Mouse (Mus musculus) E14TG2a.4 (cell line): ENCODE results near the gene Ino80d.

Experiments used
- H3K27me3 ChIP-seq: 2 replicates; pipeline ENCODE4 v1.6.1; 2014; ENCODE audit warnings: low read length, control low read depth; ENCODE audit not compliant: insufficient read depth
- H3K36me3 ChIP-seq: 2 replicates; pipeline ENCODE4 v1.6.1; 2014; ENCODE audit warnings: low read length, control low read depth; ENCODE audit not compliant: insufficient read depth
- H3K4me1 ChIP-seq: replicated peaks from 2 replicates; pipeline ENCODE4 v1.6.1; 2014; ENCODE audit warnings: low read depth, low read length, control low read depth
- H3K4me3 ChIP-seq: replicated peaks from 2 replicates; pipeline ENCODE4 v1.5.1; 2014; ENCODE audit warnings: mild to moderate bottlenecking, low read length
- H3K9me3 ChIP-seq: 2 replicates; pipeline ENCODE4 v1.6.1; 2014; ENCODE audit warnings: low read length, control low read depth
- CTCF ChIP-seq: conservative IDR thresholded peaks from 2 replicates; pipeline ENCODE4 v1.5.1; 2014; ENCODE audit warnings: low read length
- NANOG ChIP-seq: IDR thresholded peaks from 2 replicates; pipeline ENCODE4 v1.6.1; 2014; ENCODE audit warnings: borderline replicate concordance, low read length, mixed read lengths
- POU5F1 ChIP-seq: IDR thresholded peaks from 2 replicates; pipeline ENCODE4 v1.6.1; 2014; ENCODE audit warnings: low read length, borderline replicate concordance

Gene Ino80d

DNA sequence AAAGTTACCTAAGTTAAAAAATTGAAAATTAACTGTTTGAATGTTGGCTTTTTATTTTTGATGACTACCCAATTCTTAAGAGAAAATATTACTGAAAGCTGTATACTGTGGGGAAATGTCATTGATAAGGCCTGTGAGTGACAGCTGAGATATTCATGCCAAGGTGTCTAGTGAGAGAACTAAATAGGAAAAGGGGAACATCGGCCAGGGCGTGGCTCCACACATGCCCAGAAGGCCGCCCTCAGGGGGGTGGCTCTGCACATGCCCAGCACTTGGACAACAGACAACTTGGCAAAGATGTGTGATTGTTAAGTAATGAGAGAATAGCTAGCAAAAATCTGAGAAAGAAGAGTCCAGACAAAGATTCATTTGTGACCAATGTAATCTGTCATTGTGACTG, 64.5 kb downstream of the Ino80d start:
- TF ChIP-seq CTCF (no peak), NANOG (no peak), POU5F1 (no peak)
- Histone ChIP-seq H3K4me1 (0 out of 2 replicates have a peak, but pooled peaks cover 9% of the 10 kb centered on the region), H3K9me3 (no peaks in the 10 kb centered on the region), H3K4me3 (no peak overlapping the region), H3K27me3 (no peaks in the 10 kb centered on the region), H3K36me3 (peaks cover 61% of the 10 kb centered on the region)

DNA sequence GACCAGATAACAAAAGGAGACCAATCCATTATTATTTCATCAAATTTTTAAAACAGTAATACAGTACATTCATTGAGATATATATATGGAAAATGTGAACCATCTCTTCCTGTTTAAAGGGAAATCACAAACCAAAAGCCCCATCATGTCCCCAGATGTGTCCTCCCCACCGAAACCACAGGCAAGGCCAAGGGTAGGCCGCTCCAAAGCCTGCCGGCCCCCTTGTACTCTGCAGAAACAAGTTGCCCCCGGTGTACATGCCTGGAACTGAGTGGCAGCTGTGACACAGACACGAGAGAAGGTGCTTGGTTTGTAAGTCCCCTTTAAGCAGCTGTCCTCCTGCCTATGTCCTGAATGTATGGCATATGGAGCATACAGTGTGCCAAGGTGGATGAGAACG, 66.5 kb downstream of the Ino80d start:
- Histone ChIP-seq H3K4me3 (no peak overlapping the region), H3K27me3 (no peaks in the 10 kb centered on the region), H3K9me3 (no peaks in the 10 kb centered on the region), H3K4me1 (0 out of 2 replicates have a peak, but pooled peaks cover 7% of the 10 kb centered on the region), H3K36me3 (peaks cover 46% of the 10 kb centered on the region)
- TF ChIP-seq NANOG (no peak), CTCF (no peak), POU5F1 (no peak)

DNA sequence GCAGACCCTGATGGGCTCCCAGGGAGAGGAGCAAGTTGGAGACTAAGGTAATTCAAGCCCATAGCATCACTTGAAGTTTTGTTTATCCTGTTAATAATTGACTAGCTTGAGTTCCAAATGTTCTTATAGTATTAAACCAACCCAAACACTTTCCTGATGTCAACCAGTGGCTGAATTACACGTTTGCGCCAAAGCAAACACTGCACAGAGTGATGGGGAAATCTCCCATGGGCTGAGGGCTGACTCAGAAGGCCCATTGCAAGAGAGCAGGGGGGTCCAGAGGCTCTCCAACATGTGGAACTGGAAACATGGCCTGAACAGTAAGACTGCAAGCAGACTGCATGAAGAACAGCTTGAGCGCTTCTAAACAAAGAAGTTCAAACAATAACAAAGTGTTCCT, 81.5 kb downstream of the Ino80d start:
- 0 out of 2 replicates have a peak, but pooled peaks cover 2% of the 10 kb centered on the region for H3K27me3 ChIP-seq
- H3K4me3 ChIP-seq: no peak overlapping the region
- no peaks in the 10 kb centered on the region for H3K4me1 ChIP-seq
- H3K9me3 ChIP-seq: no peaks in the 10 kb centered on the region
- H3K36me3 ChIP-seq: no peaks in the 10 kb centered on the region
- no peak for TF ChIP-seq CTCF
- no peak for TF ChIP-seq POU5F1
- TF ChIP-seq NANOG: no peak

DNA sequence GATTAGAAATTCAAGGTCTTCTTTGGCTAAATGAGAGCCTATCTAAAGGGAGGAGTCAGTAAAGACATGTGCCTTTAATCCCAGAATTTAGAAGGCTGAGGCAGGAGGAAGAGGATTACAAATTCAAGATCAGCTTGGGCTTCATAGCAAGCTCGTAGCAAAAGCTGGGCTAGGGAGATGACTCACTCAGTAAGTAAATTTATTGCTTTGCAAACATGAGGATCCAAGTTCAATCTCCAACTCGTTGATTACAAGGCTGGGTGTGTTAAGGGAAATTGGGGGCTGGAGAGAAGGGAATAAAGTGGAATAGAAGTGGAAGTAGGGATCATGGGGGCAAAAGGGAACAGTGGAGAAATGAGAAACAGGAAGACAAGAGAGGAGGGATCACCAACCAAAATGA, 94.6 kb downstream of the Ino80d start:
- Histone ChIP-seq H3K4me3 (no peak overlapping the region), H3K36me3 (no peaks in the 10 kb centered on the region), H3K9me3 (no peaks in the 10 kb centered on the region), H3K27me3 (0 out of 2 replicates have a peak, but pooled peaks cover 3% of the 10 kb centered on the region), H3K4me1 (no peaks in the 10 kb centered on the region)
- TF ChIP-seq CTCF (no peak), NANOG (no peak), POU5F1 (no peak)

DNA sequence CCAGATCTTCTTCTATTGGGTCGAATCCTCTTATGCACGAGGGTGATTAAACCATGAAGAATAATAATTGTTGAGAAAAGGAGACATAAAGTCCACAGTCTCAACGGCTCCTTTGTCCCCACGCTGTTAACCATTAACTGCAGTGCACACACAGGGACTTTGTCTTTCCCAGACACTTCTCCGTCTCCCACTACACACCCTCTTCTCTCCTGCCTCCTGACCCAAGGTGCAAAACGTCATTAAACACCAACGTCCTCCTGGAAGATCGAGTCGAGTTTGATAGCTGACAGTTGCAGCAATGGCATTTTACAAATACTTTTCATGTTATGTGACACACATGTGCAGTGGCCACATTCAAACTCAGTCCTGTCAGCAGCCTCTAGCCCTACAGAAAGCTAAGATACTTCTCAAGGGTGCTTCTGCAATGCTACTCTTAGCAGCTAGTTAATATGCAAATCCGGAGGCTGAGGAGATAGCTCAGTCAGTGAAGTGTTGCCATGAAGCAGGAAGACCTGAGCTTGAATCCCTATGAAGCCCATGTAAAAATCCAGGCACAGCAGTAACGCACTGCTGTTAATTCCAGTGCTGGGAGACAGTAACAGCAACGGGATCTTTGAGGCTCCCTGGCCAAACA, 109.3 kb downstream of the Ino80d start:
- Histone ChIP-seq H3K27me3 (no peaks in the 10 kb centered on the region), H3K9me3 (no peaks in the 10 kb centered on the region), H3K4me1 (no peaks in the 10 kb centered on the region), H3K4me3 (no peak overlapping the region), H3K36me3 (no peaks in the 10 kb centered on the region)
- no peak for TF ChIP-seq NANOG
- TF ChIP-seq CTCF: no peak
- no peak for TF ChIP-seq POU5F1

DNA sequence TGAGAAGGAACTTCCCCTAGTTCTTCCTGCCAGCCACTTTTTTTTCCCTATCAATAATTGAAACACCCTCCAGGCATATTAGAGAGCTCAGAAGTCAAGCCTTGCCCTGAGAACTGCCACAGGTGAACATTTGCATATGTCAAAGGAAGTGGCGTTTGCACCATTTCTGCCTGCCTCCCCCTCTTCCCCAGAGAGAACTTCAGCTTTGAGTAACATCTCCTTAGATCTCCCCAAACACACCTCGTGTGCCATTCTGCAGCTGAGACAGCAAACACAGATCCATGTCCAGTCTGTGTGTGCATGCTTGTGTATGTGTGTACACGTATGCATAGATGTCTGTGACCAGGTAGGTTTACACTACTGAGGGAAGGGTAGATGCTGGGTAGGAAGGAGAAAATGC, 112.6 kb downstream of the Ino80d start:
- no peak overlapping the region for H3K4me3 ChIP-seq
- no peaks in the 10 kb centered on the region for H3K27me3 ChIP-seq
- no peaks in the 10 kb centered on the region for H3K4me1 ChIP-seq
- no peaks in the 10 kb centered on the region for H3K9me3 ChIP-seq
- no peaks in the 10 kb centered on the region for H3K36me3 ChIP-seq
- TF ChIP-seq POU5F1: no peak
- no peak for TF ChIP-seq NANOG
- no peak for TF ChIP-seq CTCF

DNA sequence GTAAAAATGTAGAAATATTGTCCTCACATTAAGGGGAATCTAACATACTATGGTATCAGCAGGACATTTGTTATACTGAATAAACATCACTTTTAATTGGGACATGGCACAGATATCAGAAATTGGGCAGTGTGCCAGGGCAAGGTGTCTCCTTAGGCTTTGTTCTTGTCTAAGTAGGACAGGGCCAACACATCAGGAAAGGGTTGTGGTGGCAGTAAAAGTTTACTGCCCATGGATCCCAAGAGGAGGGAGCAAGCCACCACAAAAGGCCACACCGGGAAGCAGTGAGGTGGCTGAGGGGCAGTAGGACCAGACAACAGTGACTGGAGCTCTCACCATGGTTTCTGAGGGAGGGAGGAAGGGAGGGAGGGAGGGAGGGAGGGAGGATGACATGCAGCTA, 121.1 kb downstream of the Ino80d start:
- 0 out of 2 replicates have a peak, but pooled peaks cover 2% of the 10 kb centered on the region for H3K27me3 ChIP-seq
- H3K4me3 ChIP-seq: no peak overlapping the region
- no peaks in the 10 kb centered on the region for H3K36me3 ChIP-seq
- H3K4me1 ChIP-seq: peaks cover 5% of the 10 kb centered on the region; the same call in 1 of the 2 replicates
- H3K9me3 ChIP-seq: peaks cover 10% of the 10 kb centered on the region
- TF ChIP-seq POU5F1 (no peak), CTCF (no peak)

DNA sequence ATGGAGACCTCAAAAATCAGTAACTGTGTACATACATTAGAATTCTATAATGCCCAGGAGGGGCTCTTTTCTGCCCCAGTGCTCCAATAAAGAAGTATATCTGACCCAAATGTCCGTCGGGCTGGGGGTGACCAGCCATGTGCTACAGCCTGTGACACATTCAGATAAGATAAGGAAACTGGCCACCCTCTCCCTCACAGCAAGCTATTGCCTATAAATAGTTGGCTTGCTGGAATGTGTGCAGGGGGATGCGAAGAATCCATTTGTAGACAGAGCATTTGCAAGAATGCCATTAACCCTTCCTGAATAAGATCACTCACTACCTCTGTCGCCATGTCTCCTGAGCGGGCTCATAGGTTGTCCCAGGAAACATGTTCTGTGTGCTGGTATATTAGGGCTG, 121.8 kb downstream of the Ino80d start:
- no peak overlapping the region for H3K4me3 ChIP-seq
- H3K4me1 ChIP-seq: peaks cover 5% of the 10 kb centered on the region; the same call in 1 of the 2 replicates
- H3K9me3 ChIP-seq: peaks cover 10% of the 10 kb centered on the region
- TF ChIP-seq POU5F1: no peak
- H3K36me3 ChIP-seq: no peaks in the 10 kb centered on the region
- H3K27me3 ChIP-seq: 0 out of 2 replicates have a peak, but pooled peaks cover 2% of the 10 kb centered on the region

DNA sequence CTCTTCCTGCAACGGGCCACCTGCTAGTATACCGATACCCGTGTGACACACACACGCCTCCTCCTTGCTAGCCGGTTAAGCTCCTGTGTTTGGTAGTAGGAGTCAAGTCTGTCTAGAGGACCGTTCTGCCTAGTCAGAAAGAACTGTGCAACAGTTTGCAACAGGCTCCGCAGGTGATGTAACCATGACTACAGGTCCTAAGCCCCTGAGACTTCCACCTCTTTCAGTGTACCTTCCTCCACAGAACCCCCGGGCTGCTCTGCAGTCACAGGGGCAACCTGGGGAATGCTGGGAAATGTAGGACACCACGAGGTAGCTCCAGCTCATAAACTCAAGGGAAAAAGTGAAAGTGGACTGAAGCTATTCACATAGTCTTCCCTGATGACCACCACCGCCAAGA, 123.4 kb downstream of the Ino80d start:
- no peak for TF ChIP-seq CTCF
- no peak for TF ChIP-seq NANOG
- TF ChIP-seq POU5F1: no peak
- Histone ChIP-seq H3K4me1 (peaks cover 11% of the 10 kb centered on the region), H3K27me3 (0 out of 2 replicates have a peak, but pooled peaks cover 2% of the 10 kb centered on the region), H3K9me3 (peaks cover 10% of the 10 kb centered on the region), H3K4me3 (no peak overlapping the region), H3K36me3 (no peaks in the 10 kb centered on the region)
